Mouse (Mus musculus) embryonic stem cell, embryonic (primary cell): ENCODE results near the gene Sema3g.

Experiments used
- CTCF ChIA-PET, 4 experiments: fragments of 300-600 bp in 2 of 4; fragments of 350-600 bp in 2 of 4; sonication (Branson Sonifier 250); formaldehyde crosslinking; loops; one replicate each; lab custom pipeline; 2022; ENCODE audit warnings: inconsistent platforms in 2 of 4; lab: Charles Lee
- POLR2A ChIA-PET, 4 experiments: fragments of 300-600 bp in 2 of 4; fragments of 350-600 bp in 2 of 4; sonication (Branson Sonifier 250); formaldehyde crosslinking; loops; one replicate each; lab custom pipeline; 2022; ENCODE audit warnings: antibody characterized with exemption in 4 of 4, inconsistent platforms in 1 of 4; lab: Charles Lee

The Sema3g gene

GRCm38 (mm10) chr14:31217666-31218065, at the start of gene Sema3g:
Sema3g (plus strand) TSS chr14:31217860.
- CTCF ChIA-PET: interaction anchor here in 3 of 4 experiments (0.8 to 1.8 kb wide), 9 partner anchors 9 to 255 kb away, joined by 3 to 13 read pairs (median 4); partner anchors contain the start of gene Phf7 (in 1 of the 3)
- POLR2A ChIA-PET: interaction anchor here in 3 of 4 experiments (0.6 to 3.6 kb wide), 7 partner anchors 9 to 255 kb away, joined by 3 to 15 read pairs (median 5); no protein-coding TSS in a partner anchor

- ChIA-PET CTCF (interaction anchor here in 1 of 4 experiments (1.2 kb wide), 1 partner anchor 304 kb away, joined by 3 read pairs; no protein-coding TSS in a partner anchor), POLR2A (interaction anchor here in 2 of 4 experiments (0.7 to 1.5 kb wide), 11 partner anchors 12 to 439 kb away, joined by 3 to 9 read pairs (median 4); no protein-coding TSS in a partner anchor)
These were observed 49.2 kb upstream of the Sema3g start, which contains the start of gene Stab1 for GRCm38 (mm10) chr14:31168425-31168824. Stab1 (minus strand) TSS chr14:31168641.

- ChIA-PET CTCF (no interaction called here), POLR2A (interaction anchor here in 1 of 4 experiments (1.3 to 1.8 kb wide), 2 partner anchors 26 to 148 kb away, joined by 4 read pairs; no protein-coding TSS in a partner anchor)
These were observed 48.2 kb upstream of the Sema3g start for GRCm38 (mm10) chr14:31169508-31169907.

GRCm38 (mm10) chr14:31170963-31171362, 46.7 kb upstream of the Sema3g start:
- ChIA-PET POLR2A (interaction anchor here in 2 of 4 experiments (0.6 to 1.9 kb wide), 9 partner anchors 8 to 995 kb away, joined by 3 to 7 read pairs (median 4); no protein-coding TSS in a partner anchor), CTCF (interaction anchor here in 1 of 4 experiments (1.4 kb wide), 1 partner anchor 9 kb away, joined by 3 read pairs; no protein-coding TSS in a partner anchor)

- CTCF ChIA-PET: interaction anchor here in 2 of 4 experiments (0.5 to 1.4 kb wide), 3 partner anchors 8 to 460 kb away, joined by 3 to 4 read pairs (median 3); no protein-coding TSS in a partner anchor
- POLR2A ChIA-PET: interaction anchor here in 3 of 4 experiments (0.8 to 1.9 kb wide), 8 partner anchors 8 to 26 kb away, joined by 3 to 7 read pairs (median 4); no protein-coding TSS in a partner anchor
These were observed 46.3 kb upstream of the Sema3g start for GRCm38 (mm10) chr14:31171386-31171785.

- ChIA-PET CTCF (interaction anchor here in 2 of 4 experiments (0.5 to 1.4 kb wide), 3 partner anchors 8 to 460 kb away, joined by 3 to 4 read pairs (median 3); no protein-coding TSS in a partner anchor), POLR2A (interaction anchor here in 2 of 4 experiments (0.8 to 1.9 kb wide), 4 partner anchors 10 to 26 kb away, joined by 3 to 5 read pairs (median 4); no protein-coding TSS in a partner anchor)
These were observed 45.8 kb upstream of the Sema3g start for GRCm38 (mm10) chr14:31171821-31172220.

GRCm38 (mm10) chr14:31172781-31173455, 44.7 kb upstream of the Sema3g start:
- ChIA-PET POLR2A (interaction anchor here in 3 of 4 experiments (0.6 to 1.7 kb wide), 4 partner anchors 9 to 48 kb away, joined by 3 to 4 read pairs (median 3); no protein-coding TSS in a partner anchor), CTCF (interaction anchor here in 1 of 4 experiments (0.7 kb wide), 1 partner anchor 36 kb away, joined by 3 read pairs; no protein-coding TSS in a partner anchor)

- POLR2A ChIA-PET: interaction anchor here in 1 of 4 experiments (0.6 kb wide), 2 partner anchors 10 to 54 kb away, joined by 3 to 6 read pairs; no protein-coding TSS in a partner anchor
These were observed 44.1 kb upstream of the Sema3g start for GRCm38 (mm10) chr14:31173537-31173936.

GRCm38 (mm10) chr14:31177287-31177686, 40.4 kb upstream of the Sema3g start:
- CTCF ChIA-PET: no interaction called here
- POLR2A ChIA-PET: interaction anchor here in 2 of 4 experiments (0.6 to 2.6 kb wide), 3 partner anchors 8 to 180 kb away, joined by 3 to 9 read pairs (median 6); no protein-coding TSS in a partner anchor

More at GRCm38 (mm10) chr14:31173537-31173936, 44.1 kb upstream of the Sema3g start:
- CTCF ChIA-PET: no interaction called here

- ChIA-PET CTCF (no interaction called here), POLR2A (interaction anchor here in 1 of 4 experiments (0.6 kb wide), 1 partner anchor 158 kb away, joined by 3 read pairs; no protein-coding TSS in a partner anchor)
These were observed 39.9 kb upstream of the Sema3g start for GRCm38 (mm10) chr14:31177715-31178114.

- CTCF ChIA-PET: interaction anchor here in 1 of 4 experiments (0.9 kb wide), 1 partner anchor 9 kb away, joined by 3 read pairs; no protein-coding TSS in a partner anchor
- POLR2A ChIA-PET: interaction anchor here in 2 of 4 experiments (0.6 to 2.0 kb wide), 10 partner anchors 9 to 43 kb away, joined by 3 to 7 read pairs (median 4); partner anchors contain the start of gene Stab1 (in 1 of the 2)
These were observed 37.8 kb upstream of the Sema3g start for GRCm38 (mm10) chr14:31179677-31180365.

GRCm38 (mm10) chr14:31181512-31181911, 36.1 kb upstream of the Sema3g start:
- CTCF ChIA-PET: interaction anchor here in 1 of 4 experiments (1.2 kb wide), 1 partner anchor 291 kb away, joined by 3 read pairs; no protein-coding TSS in a partner anchor
- POLR2A ChIA-PET: interaction anchor here (1.0 to 2.5 kb wide), 8 partner anchors 9 to 144 kb away, joined by 3 to 8 read pairs (median 4); no protein-coding TSS in a partner anchor

- ChIA-PET CTCF (no interaction called here), POLR2A (interaction anchor here in 3 of 4 experiments (1.0 to 2.6 kb wide), 8 partner anchors 9 to 22 kb away, joined by 3 to 14 read pairs (median 4); partner anchors contain the start of gene Stab1 (in 1 of the 3))
These were observed 34.8 kb upstream of the Sema3g start for GRCm38 (mm10) chr14:31182786-31183290.

GRCm38 (mm10) chr14:31183541-31183940, 34.1 kb upstream of the Sema3g start:
- CTCF ChIA-PET: interaction anchor here in 2 of 4 experiments (0.7 to 1.0 kb wide), 2 partner anchors 15 to 355 kb away, joined by 4 to 5 read pairs; no protein-coding TSS in a partner anchor

GRCm38 (mm10) chr14:31184195-31184594, 33.5 kb upstream of the Sema3g start:
- POLR2A ChIA-PET: interaction anchor here in 2 of 4 experiments (0.7 to 2.6 kb wide), 8 partner anchors 9 to 46 kb away, joined by 3 to 14 read pairs (median 4); partner anchors contain the start of gene Stab1 (in 1 of the 2)
- CTCF ChIA-PET: interaction anchor here in 1 of 4 experiments (1.0 kb wide), 1 partner anchor 14 kb away, joined by 4 read pairs; no protein-coding TSS in a partner anchor

More at GRCm38 (mm10) chr14:31183541-31183940, 34.1 kb upstream of the Sema3g start:
- POLR2A ChIA-PET: interaction anchor here in 1 of 4 experiments (1.1 to 2.6 kb wide), 3 partner anchors 10 to 15 kb away, joined by 3 to 14 read pairs (median 8); partner anchors contain the start of gene Stab1

GRCm38 (mm10) chr14:31186656-31187055, 31.0 kb upstream of the Sema3g start:
- ChIA-PET POLR2A (no interaction called here), CTCF (no interaction called here)

- ChIA-PET POLR2A (interaction anchor here in 2 of 4 experiments (0.6 to 1.2 kb wide), 4 partner anchors 9 to 48 kb away, joined by 3 read pairs; no protein-coding TSS in a partner anchor), CTCF (interaction anchor here in 1 of 4 experiments (1.1 kb wide), 1 partner anchor 83 kb away, joined by 3 read pairs; no protein-coding TSS in a partner anchor)
These were observed 28.9 kb upstream of the Sema3g start for GRCm38 (mm10) chr14:31188771-31189181.
